Mouse (Mus musculus) G1E (cell line): ENCODE measurements at regions not wholly inside any gene's neighbourhood (a gene's known extent, or its start where the extent isn't known, plus 50 kb on each side); places are given as distances from the start of the nearest gene placed in this dataset.

Experiments
- CTCF ChIP-seq: IDR thresholded peaks from 2 replicates; pipeline ENCODE4 v1.5.1; 2012; ENCODE audit warnings: low read depth, low read length, inconsistent platforms, mixed read lengths
- GATA1 ChIP-seq: IDR thresholded peaks from 2 replicates; pipeline ENCODE4 v1.6.1; 2012; ENCODE audit warnings: borderline replicate concordance, low read length, inconsistent platforms, mixed read lengths
- GATA2 ChIP-seq: IDR thresholded peaks from 2 replicates; pipeline ENCODE4 v1.6.1; 2012; ENCODE audit warnings: low read depth, low read length, inconsistent platforms, borderline replicate concordance
- POLR2AphosphoS5 ChIP-seq: IDR thresholded peaks from 2 replicates; pipeline ENCODE4 v1.6.1; 2012; ENCODE audit warnings: low read depth, low read length, inconsistent platforms; ENCODE audit not compliant: insufficient replicate concordance
- TAL1 ChIP-seq: conservative IDR thresholded peaks from 2 replicates; pipeline ENCODE4 v1.6.1; 2012; ENCODE audit warnings: low read depth, low read length, inconsistent platforms, mixed read lengths

- no peak for TF ChIP-seq CTCF
- TF ChIP-seq TAL1, result no peak
- TF ChIP-seq POLR2AphosphoS5, result no peak
- no peak for TF ChIP-seq GATA1
- no peak for TF ChIP-seq GATA2
These were observed 72.0 kb upstream of the Kcnj15 start for GRCm38 (mm10) chr16:95185341-95185740.
